Mouse (Mus musculus): ENCODE results near the gene Snx18. TPM values are rescaled to one million over a fixed set of nuclear protein-coding genes. Genes with fewer than 3 reads are reported as not detected.

Snx18 gene
- total and polyA plus RNA-seq, 3 experiments = 6.4 to 12.6 (median 9.1) TPM

DNA sequence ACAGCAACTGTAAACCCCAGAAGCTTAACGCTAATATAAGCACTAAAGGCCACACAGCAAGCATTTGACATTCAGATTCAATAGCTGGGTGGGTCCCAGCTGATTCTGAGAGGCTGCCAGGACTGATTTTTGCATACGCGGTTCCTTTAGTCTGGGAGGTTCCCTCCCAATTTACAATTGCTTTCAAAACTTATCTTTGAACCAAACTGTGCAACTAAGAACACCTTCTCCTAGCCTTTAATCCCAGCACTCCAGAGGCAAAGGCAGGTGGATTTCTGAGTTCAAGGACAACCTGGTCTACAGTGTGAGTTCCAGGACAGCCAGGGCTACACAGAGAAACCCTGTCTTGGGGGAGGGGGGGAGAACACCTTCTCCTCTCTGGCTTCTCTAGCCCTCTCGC lies 10.5 kb downstream of the Snx18 start:
- Histone ChIP-seq H3K36me3 (replicated peaks in 1 of 2; ENCODE audit: control insufficient read depth in 1 of 2, insufficient read depth in 1 of 2, low read length in 1 of 2) (peaks cover 0 to 48% of the 10 kb centered on the region in 2 experiments), H3K4me3 (replicated peaks in 1 of 3; ENCODE audit: low read depth in 2 of 3, low read length in 2 of 3, poor library complexity in 1 of 3) (no peak overlapping the region), H3K4me1 (ENCODE audit: control insufficient read depth in 1 of 2, insufficient read depth in 2 of 2) (peaks cover 24 to 92% of the 10 kb centered on the region in 2 experiments), H3K9ac (ENCODE audit: insufficient read depth, low read depth) (no peak overlapping the region), H3K79me2 (replicated peaks; ENCODE audit: control insufficient read depth, extremely low read depth, insufficient read depth, poor library complexity, severe bottlenecking) (peaks cover 4% of the 10 kb centered on the region; the same call in 1 of the 2 replicates), H3K27me3 (replicated peaks) (no peaks in the 10 kb centered on the region), H3K27ac (ENCODE audit: insufficient read depth, low read depth) (no peak overlapping the region), H3K9me3 (replicated peaks; ENCODE audit: low read length) (peaks cover 7% of the 10 kb centered on the region), H3K4me2 (ENCODE audit: insufficient read depth, low read depth, poor library complexity, severe bottlenecking) (peak overlapping the region; percentile 37; the same call in 1 of the 2 replicates)
- in situ Hi-C loops (cut with MboI; ENCODE audit: low pct_ligation_motif_present, low pct_unique_long_range_greater_than_20kb, low sequenced_read_pairs) (no loop called here), dilution Hi-C loops (cut with MboI; ENCODE audit: extremely low pct_ligation_motif_present, extremely low pct_unique_long_range_greater_than_20kb, low sequenced_read_pairs) (no loop called here)
- no peak for DNase-seq (ENCODE audit: extremely low read depth)
- TF ChIP-seq BHLHE40 (IDR thresholded peaks at IDR 0.05; ENCODE audit: low read depth, low read length) (no peak), ETS1 (conservative IDR thresholded peaks at IDR 0.05; ENCODE audit: low read depth, low read length) (0 out of 2 replicates have a peak, but pooled peaks have one; percentile 23)

DNA sequence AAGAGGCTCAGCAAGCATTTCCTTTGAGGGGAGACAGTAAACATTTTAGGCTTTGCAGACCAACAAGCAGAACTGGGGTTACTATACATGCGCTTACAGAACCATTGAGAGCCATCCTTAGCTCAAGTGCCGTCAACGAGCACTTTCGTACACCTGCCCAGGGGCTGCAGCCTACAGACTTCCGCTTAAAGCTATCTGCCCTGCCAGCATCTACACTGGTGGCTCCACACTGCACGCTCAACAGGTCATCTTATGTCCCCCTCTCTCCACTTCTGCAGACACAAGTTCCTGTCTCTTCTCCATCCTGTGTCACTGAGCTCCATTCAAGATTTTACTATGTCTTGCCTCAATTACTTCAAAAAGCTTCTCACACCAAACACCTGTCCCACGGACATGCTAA lies 11.0 kb downstream of the Snx18 start:
- Histone ChIP-seq H3K9ac (ENCODE audit: insufficient read depth, low read depth) (no peak overlapping the region), H3K27ac (ENCODE audit: insufficient read depth, low read depth) (no peak overlapping the region), H3K79me2 (replicated peaks; ENCODE audit: control insufficient read depth, extremely low read depth, insufficient read depth, poor library complexity, severe bottlenecking) (peaks cover 4% of the 10 kb centered on the region; the same call in 1 of the 2 replicates), H3K9me3 (replicated peaks; ENCODE audit: low read length) (peaks cover 7% of the 10 kb centered on the region), H3K36me3 (replicated peaks in 1 of 2; ENCODE audit: control insufficient read depth in 1 of 2, insufficient read depth in 1 of 2, low read length in 1 of 2) (peaks cover 0 to 43% of the 10 kb centered on the region in 2 experiments), H3K4me1 (ENCODE audit: control insufficient read depth in 1 of 2, insufficient read depth in 2 of 2) (peaks cover 20 to 92% of the 10 kb centered on the region in 2 experiments), H3K27me3 (replicated peaks) (no peaks in the 10 kb centered on the region), H3K4me3 (replicated peaks in 1 of 3; ENCODE audit: low read depth in 2 of 3, low read length in 2 of 3, poor library complexity in 1 of 3) (no peak overlapping the region), H3K4me2 (ENCODE audit: insufficient read depth, low read depth, poor library complexity, severe bottlenecking) (0 out of 2 replicates have a peak overlapping the region, but pooled peaks have one; percentile 30)
- TF ChIP-seq MEF2A (IDR thresholded peaks at IDR 0.05; ENCODE audit: borderline replicate concordance, low read depth, low read length) (no peak), TBP (conservative IDR thresholded peaks at IDR 0.05; ENCODE audit: low read depth, low read length) (no peak), PAX5 (IDR thresholded peaks at IDR 0.05; ENCODE audit: low read length) (no peak), POLR2AphosphoS2 (IDR thresholded peaks at IDR 0.05; ENCODE audit: low read depth, low read length) (no peak), MYC (IDR thresholded peaks at IDR 0.05; ENCODE audit: low read depth, low read length) (no peak), NRF1 (IDR thresholded peaks at IDR 0.05; ENCODE audit: low read depth, low read length) (no peak), E2F4 (IDR thresholded peaks at IDR 0.05; ENCODE audit: insufficient replicate concordance, low read depth, low read length) (no peak), MAFK (IDR thresholded peaks at IDR 0.05; ENCODE audit: insufficient replicate concordance, low read length) (no peak), ZKSCAN1 (IDR thresholded peaks at IDR 0.05; ENCODE audit: borderline replicate concordance, low read depth, low read length) (no peak), POLR2A (IDR thresholded peaks at IDR 0.05; ENCODE audit: low read depth, low read length) (no peak), CHD1 (IDR thresholded peaks at IDR 0.05; ENCODE audit: low read depth, low read length) (no peak), NELFE (IDR thresholded peaks at IDR 0.05; ENCODE audit: low read depth, low read length) (no peak), GABPA (IDR thresholded peaks at IDR 0.05; ENCODE audit: insufficient replicate concordance, low read depth, low read length) (no peak), KAT2A (IDR thresholded peaks at IDR 0.05; ENCODE audit: insufficient replicate concordance, low read length) (no peak)
- no peak for DNase-seq (ENCODE audit: extremely low read depth)
- in situ Hi-C loops (cut with MboI; ENCODE audit: low pct_ligation_motif_present, low pct_unique_long_range_greater_than_20kb, low sequenced_read_pairs) = no loop called here
- dilution Hi-C loops (cut with MboI; ENCODE audit: extremely low pct_ligation_motif_present, extremely low pct_unique_long_range_greater_than_20kb, low sequenced_read_pairs) = no loop called here

Data from CH12.LX (cell line).